Mouse (Mus musculus): ENCODE data around the gene Tent4b. TPM values are rescaled to one million over a fixed set of nuclear protein-coding genes. Genes with fewer than 3 reads are reported as not detected.

Tent4b gene
- 12.1 and 14.5 TPM in 2 replicates for polyA plus RNA-seq (2014; fragmentation: Nextera tagmentation; extraction: Ambion mirVana)

DNA sequence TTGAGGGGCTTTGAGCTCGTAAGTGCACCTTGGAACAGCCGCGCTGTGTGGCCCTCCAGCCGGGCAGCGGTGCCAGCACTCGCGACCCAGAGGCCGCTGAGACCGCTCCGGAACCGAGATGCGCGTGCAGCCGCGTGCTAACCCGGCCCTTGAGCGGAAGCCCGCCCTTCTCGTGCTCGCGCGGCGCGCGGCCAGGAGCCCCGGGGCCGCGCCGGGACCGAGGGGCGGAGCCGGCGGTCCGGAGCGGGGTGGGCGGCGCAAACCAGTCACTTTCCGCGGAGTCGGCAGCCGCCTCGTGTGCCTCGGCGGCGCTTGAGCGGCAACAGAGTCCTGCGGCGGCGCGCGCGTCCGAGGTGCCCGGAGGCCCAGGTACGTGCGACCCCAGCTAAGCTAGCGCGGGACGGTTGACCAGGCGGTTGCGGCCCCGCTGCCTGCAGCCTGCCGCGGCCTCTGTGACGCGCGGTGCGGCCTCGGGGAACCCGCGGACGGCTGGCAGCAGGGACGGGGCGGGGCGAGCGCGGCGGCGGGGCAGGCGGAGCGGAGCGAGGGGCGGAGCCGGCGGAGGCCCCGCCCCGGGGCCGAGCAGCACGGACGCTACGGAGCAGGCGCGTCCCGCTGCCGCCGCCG is at the start of gene Tent4b:
Gene Tent4b, plus strand, starts transcription at position 269 of the 627 bp plus-strand sequence.
- no peaks in the 10 kb centered on the region for H3K27me3 ChIP-seq (ENCODE audit: control insufficient read depth, insufficient read depth, low read length)
- peak within 1 kb of the TSS; percentile 72 for H3K4me2 ChIP-seq (replicated peaks; ENCODE audit: low read depth, low read length)
- WGBS = under 1% methylated on average over 75 of the region's 97 CpGs
- no peaks in the 10 kb centered on the region for H3K36me3 ChIP-seq (ENCODE audit: control insufficient read depth, insufficient read depth, low read length)
- H3K4me3 ChIP-seq (ENCODE audit: low read depth, low read length) = peak within 1 kb of the TSS; percentile 81
- peaks cover 10% of the 10 kb centered on the region for H3K4me1 ChIP-seq (replicated peaks; ENCODE audit: control insufficient read depth, insufficient read depth, low read length)
- H3K9me3 ChIP-seq (ENCODE audit: control insufficient read depth, low read length) = no peaks in the 10 kb centered on the region
- H3K9ac ChIP-seq (ENCODE audit: low read depth, low read length) = peak within 1 kb of the TSS; percentile 87
- DNase-seq (ENCODE audit: low spot score) (peak; percentile 94), ATAC-seq (ENCODE audit: low FRiP score) (peak; percentile 94)
- peak within 1 kb of the TSS; percentile 93 for H3K27ac ChIP-seq (ENCODE audit: low read depth, low read length)

- Histone ChIP-seq H3K36me3 (ENCODE audit: control insufficient read depth, insufficient read depth, low read length) (peaks cover 4% of the 10 kb centered on the region; the same call in 1 of the 2 replicates), H3K4me3 (ENCODE audit: low read depth, low read length) (no peak overlapping the region), H3K27me3 (ENCODE audit: control insufficient read depth, insufficient read depth, low read length) (no peaks in the 10 kb centered on the region), H3K4me2 (replicated peaks; ENCODE audit: low read depth, low read length) (no peak overlapping the region), H3K27ac (ENCODE audit: low read depth, low read length) (no peak overlapping the region), H3K4me1 (replicated peaks; ENCODE audit: control insufficient read depth, insufficient read depth, low read length) (no peaks in the 10 kb centered on the region), H3K9ac (ENCODE audit: low read depth, low read length) (no peak overlapping the region), H3K9me3 (ENCODE audit: control insufficient read depth, low read length) (no peaks in the 10 kb centered on the region)
- DNase-seq (ENCODE audit: low spot score) (no peak), ATAC-seq (ENCODE audit: low FRiP score) (no peak)
- 89% methylated on average over 6 of the region's 6 CpGs for WGBS
These were observed 48.1 kb upstream of the Tent4b start for GRCm38 (mm10) chr8:88150910-88151371.

DNA sequence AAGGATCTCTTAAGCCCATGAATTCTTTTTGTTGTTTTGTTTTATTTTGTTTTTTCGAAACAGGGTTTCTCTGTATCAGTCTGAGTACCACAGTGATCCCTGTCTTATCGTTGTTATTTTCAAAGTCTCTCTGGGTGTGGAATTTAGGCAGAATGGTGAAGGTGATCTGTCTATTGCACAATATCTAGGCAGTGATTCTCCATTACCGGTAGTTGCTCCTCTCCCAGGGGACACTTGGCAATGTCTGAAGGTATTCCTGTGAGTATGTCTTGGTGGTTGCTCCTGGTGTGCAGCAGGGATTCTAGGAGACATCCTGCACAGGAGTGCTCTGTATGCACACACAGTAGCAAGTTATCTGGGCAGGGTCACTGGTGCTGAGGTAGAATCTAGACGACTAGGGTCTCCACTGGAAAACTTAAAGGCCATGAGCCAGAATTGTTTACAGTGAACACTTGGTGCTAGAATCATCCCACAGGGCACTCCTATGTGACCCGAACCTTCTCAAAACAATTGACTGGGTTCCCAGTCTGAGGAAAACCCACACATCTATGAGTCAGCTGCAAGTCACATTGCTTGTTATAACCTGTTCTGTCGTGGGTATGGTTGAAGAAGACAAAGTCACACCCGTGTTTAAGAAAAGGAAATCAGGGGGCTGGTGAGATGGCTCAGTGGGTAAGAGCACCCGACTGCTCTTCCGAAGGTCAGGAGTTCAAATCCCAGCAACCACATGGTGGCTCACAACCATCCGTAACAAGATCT is 38.6 kb upstream of the Tent4b start:
- Histone ChIP-seq H3K27me3 (ENCODE audit: control insufficient read depth, insufficient read depth, low read length) (no peaks in the 10 kb centered on the region), H3K36me3 (ENCODE audit: control insufficient read depth, insufficient read depth, low read length) (peaks cover 7% of the 10 kb centered on the region), H3K9ac (ENCODE audit: low read depth, low read length) (no peak overlapping the region), H3K4me3 (ENCODE audit: low read depth, low read length) (no peak overlapping the region), H3K4me1 (replicated peaks; ENCODE audit: control insufficient read depth, insufficient read depth, low read length) (no peaks in the 10 kb centered on the region), H3K9me3 (ENCODE audit: control insufficient read depth, low read length) (no peaks in the 10 kb centered on the region), H3K4me2 (replicated peaks; ENCODE audit: low read depth, low read length) (no peak overlapping the region), H3K27ac (ENCODE audit: low read depth, low read length) (no peak overlapping the region)
- DNase-seq (ENCODE audit: low spot score) (no peak), ATAC-seq (ENCODE audit: low FRiP score) (no peak)
- WGBS = 92% methylated on average over 9 of the region's 10 CpGs

GRCm38 (mm10) chr8:88161439-88161838 is 37.6 kb upstream of the Tent4b start:
- no peak for ATAC-seq (ENCODE audit: low FRiP score)
- H3K36me3 ChIP-seq (ENCODE audit: control insufficient read depth, insufficient read depth, low read length) = peaks cover 7% of the 10 kb centered on the region

DNA sequence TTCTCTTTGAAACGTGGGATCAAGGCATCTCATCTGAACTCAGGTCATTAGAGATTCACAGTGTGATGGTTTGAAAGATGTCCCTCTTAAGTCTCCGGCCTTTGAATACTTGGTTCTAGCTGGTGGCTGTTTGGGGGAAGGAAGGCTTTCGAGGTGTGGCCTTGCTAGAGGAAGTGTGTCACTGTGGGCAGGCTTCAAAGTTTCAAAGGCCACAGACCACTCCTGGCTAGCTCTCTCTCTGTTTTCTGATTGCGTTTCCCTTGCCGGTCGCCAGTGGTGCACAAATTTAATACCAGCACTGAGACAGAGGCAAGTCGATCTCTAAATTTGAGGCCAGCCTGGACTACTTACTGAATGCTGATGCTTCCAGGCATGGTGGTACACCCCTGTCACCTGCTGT is 23.7 kb upstream of the Tent4b start:
- Histone ChIP-seq H3K4me3 (ENCODE audit: low read depth, low read length) (no peak overlapping the region), H3K27me3 (ENCODE audit: control insufficient read depth, insufficient read depth, low read length) (no peaks in the 10 kb centered on the region), H3K4me2 (replicated peaks; ENCODE audit: low read depth, low read length) (no peak overlapping the region), H3K9ac (ENCODE audit: low read depth, low read length) (no peak overlapping the region), H3K9me3 (ENCODE audit: control insufficient read depth, low read length) (no peaks in the 10 kb centered on the region), H3K27ac (ENCODE audit: low read depth, low read length) (no peak overlapping the region), H3K4me1 (replicated peaks; ENCODE audit: control insufficient read depth, insufficient read depth, low read length) (no peaks in the 10 kb centered on the region), H3K36me3 (ENCODE audit: control insufficient read depth, insufficient read depth, low read length) (no peaks in the 10 kb centered on the region)
- DNase-seq (ENCODE audit: low spot score) (no peak), ATAC-seq (ENCODE audit: low FRiP score) (no peak)
- 90% methylated on average over 7 of the region's 7 CpGs for WGBS

More at GRCm38 (mm10) chr8:88161439-88161838, 37.6 kb upstream of the Tent4b start:
- no peaks in the 10 kb centered on the region for H3K9me3 ChIP-seq (ENCODE audit: control insufficient read depth, low read length)
- H3K4me3 ChIP-seq (ENCODE audit: low read depth, low read length) = no peak overlapping the region
- no peaks in the 10 kb centered on the region for H3K4me1 ChIP-seq (replicated peaks; ENCODE audit: control insufficient read depth, insufficient read depth, low read length)
- peak; percentile 84 for DNase-seq (ENCODE audit: low spot score)
- no peaks in the 10 kb centered on the region for H3K27me3 ChIP-seq (ENCODE audit: control insufficient read depth, insufficient read depth, low read length)
- H3K9ac ChIP-seq (ENCODE audit: low read depth, low read length) = no peak overlapping the region
- no peak overlapping the region for H3K27ac ChIP-seq (ENCODE audit: low read depth, low read length)
- 76% methylated on average over 5 of the region's 5 CpGs for WGBS
- H3K4me2 ChIP-seq (replicated peaks; ENCODE audit: low read depth, low read length) = no peak overlapping the region

- no peak for DNase-seq (ENCODE audit: low spot score)
- Histone ChIP-seq H3K27me3 (ENCODE audit: control insufficient read depth, insufficient read depth, low read length) (no peaks in the 10 kb centered on the region), H3K9ac (ENCODE audit: low read depth, low read length) (no peak overlapping the region), H3K4me1 (replicated peaks; ENCODE audit: control insufficient read depth, insufficient read depth, low read length) (no peaks in the 10 kb centered on the region), H3K4me3 (ENCODE audit: low read depth, low read length) (no peak overlapping the region), H3K4me2 (replicated peaks; ENCODE audit: low read depth, low read length) (no peak overlapping the region), H3K27ac (ENCODE audit: low read depth, low read length) (no peak overlapping the region), H3K36me3 (ENCODE audit: control insufficient read depth, insufficient read depth, low read length) (no peaks in the 10 kb centered on the region), H3K9me3 (ENCODE audit: control insufficient read depth, low read length) (no peaks in the 10 kb centered on the region)
- WGBS = 90% methylated on average over 8 of the region's 8 CpGs
- no peak for ATAC-seq (ENCODE audit: low FRiP score)
These were observed 21.7 kb upstream of the Tent4b start for GRCm38 (mm10) chr8:88177291-88177690.

DNA sequence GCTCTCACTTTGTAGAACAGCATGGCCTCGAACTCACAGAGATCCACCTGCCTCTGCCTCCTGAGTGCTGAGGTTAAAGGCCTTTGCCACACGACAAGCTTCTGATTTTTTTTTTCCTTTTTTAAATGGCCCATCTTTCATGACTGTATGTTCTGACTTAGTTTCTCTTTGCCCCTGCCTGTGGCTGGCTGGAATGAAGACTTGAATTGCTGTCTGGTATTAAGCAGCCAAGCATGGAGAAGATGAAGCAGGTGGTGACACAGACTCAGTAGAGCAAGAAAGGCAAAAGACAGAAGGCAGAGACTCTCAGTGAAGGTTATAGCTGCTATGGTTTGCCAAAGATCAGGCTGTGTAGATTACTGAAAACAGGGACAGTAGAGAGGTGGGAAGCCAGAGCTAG is 15.9 kb upstream of the Tent4b start:
- Histone ChIP-seq H3K9ac (ENCODE audit: low read depth, low read length) (no peak overlapping the region), H3K4me3 (ENCODE audit: low read depth, low read length) (no peak overlapping the region), H3K4me2 (replicated peaks; ENCODE audit: low read depth, low read length) (no peak overlapping the region), H3K9me3 (ENCODE audit: control insufficient read depth, low read length) (no peaks in the 10 kb centered on the region), H3K27me3 (ENCODE audit: control insufficient read depth, insufficient read depth, low read length) (no peaks in the 10 kb centered on the region), H3K27ac (ENCODE audit: low read depth, low read length) (no peak overlapping the region), H3K4me1 (replicated peaks; ENCODE audit: control insufficient read depth, insufficient read depth, low read length) (no peaks in the 10 kb centered on the region), H3K36me3 (ENCODE audit: control insufficient read depth, insufficient read depth, low read length) (no peaks in the 10 kb centered on the region)
- WGBS = 91% methylated on average over 2 of the region's 2 CpGs
- no peak for DNase-seq (ENCODE audit: low spot score)
- no peak for ATAC-seq (ENCODE audit: low FRiP score)

GRCm38 (mm10) chr8:88184914-88185313 is 14.1 kb upstream of the Tent4b start:
- H3K4me2 ChIP-seq (replicated peaks; ENCODE audit: low read depth, low read length) = no peak overlapping the region
- H3K9ac ChIP-seq (ENCODE audit: low read depth, low read length) = no peak overlapping the region
- 85% methylated on average over 1 of the region's 1 CpGs for WGBS
- DNase-seq (ENCODE audit: low spot score) (no peak), ATAC-seq (ENCODE audit: low FRiP score) (no peak)
- no peak overlapping the region for H3K27ac ChIP-seq (ENCODE audit: low read depth, low read length)
- no peak overlapping the region for H3K4me3 ChIP-seq (ENCODE audit: low read depth, low read length)
- no peaks in the 10 kb centered on the region for H3K36me3 ChIP-seq (ENCODE audit: control insufficient read depth, insufficient read depth, low read length)
- H3K9me3 ChIP-seq (ENCODE audit: control insufficient read depth, low read length) = no peaks in the 10 kb centered on the region
- no peaks in the 10 kb centered on the region for H3K4me1 ChIP-seq (replicated peaks; ENCODE audit: control insufficient read depth, insufficient read depth, low read length)
- no peaks in the 10 kb centered on the region for H3K27me3 ChIP-seq (ENCODE audit: control insufficient read depth, insufficient read depth, low read length)

- no peak for ATAC-seq (ENCODE audit: low FRiP score)
- Histone ChIP-seq H3K9me3 (ENCODE audit: control insufficient read depth, low read length) (no peaks in the 10 kb centered on the region), H3K4me2 (replicated peaks; ENCODE audit: low read depth, low read length) (no peak overlapping the region), H3K4me3 (ENCODE audit: low read depth, low read length) (no peak overlapping the region), H3K27ac (ENCODE audit: low read depth, low read length) (no peak overlapping the region), H3K9ac (ENCODE audit: low read depth, low read length) (no peak overlapping the region), H3K4me1 (replicated peaks; ENCODE audit: control insufficient read depth, insufficient read depth, low read length) (no peaks in the 10 kb centered on the region), H3K27me3 (ENCODE audit: control insufficient read depth, insufficient read depth, low read length) (no peaks in the 10 kb centered on the region), H3K36me3 (ENCODE audit: control insufficient read depth, insufficient read depth, low read length) (no peaks in the 10 kb centered on the region)
- DNase-seq (ENCODE audit: low spot score) = no peak
- 86% methylated on average over 6 of the region's 6 CpGs for WGBS
These were observed 13.3 kb upstream of the Tent4b start for GRCm38 (mm10) chr8:88185716-88186115.

Measured in hindbrain, embryonic 11.5 days (tissue).